In genomic region chr7:74327716-74328115, GRCm38 (mm10) we compare ENCODE assay signal across 20 mouse cellular contexts.
"Had no signal": no experiment of that assay in that cellular context is flagged by ENCODE, and none has a peak within 500 bp of the region (broad histone marks: within the 10 kb centered on the region; RNA-seq: fewer than 3 reads in every experiment).

No protein-coding gene starts in this region.

- H3K9me3 ChIP-seq: intestine, embryonic 15.5 days; limb, embryonic 12.5 days; limb, embryonic 15.5 days; megakaryocyte, embryonic 14.5 days; midbrain, embryonic 10.5 days; midbrain, embryonic 15.5 days; neural tube, embryonic 13.5 days had no signal

- ATAC-seq: intestine, embryonic 15.5 days; liver, postnatal 0 days; lung, postnatal 0 days; midbrain, embryonic 15.5 days had no signal

- H3K27me3 ChIP-seq: intestine, embryonic 15.5 days; limb, embryonic 12.5 days; limb, embryonic 15.5 days; megakaryocyte, embryonic 14.5 days; midbrain, embryonic 15.5 days had no signal

- H3K36me3 ChIP-seq: intestine, embryonic 15.5 days; limb, embryonic 12.5 days; limb, embryonic 15.5 days; midbrain, embryonic 10.5 days; midbrain, embryonic 15.5 days; neural tube, embryonic 13.5 days had no signal

- H3K4me3 ChIP-seq: intestine, embryonic 15.5 days; left cerebral cortex, adult 2 months; limb, embryonic 12.5 days; limb, embryonic 15.5 days; megakaryocyte, embryonic 14.5 days; midbrain, embryonic 10.5 days; midbrain, embryonic 15.5 days; myocyte; neural tube, embryonic 13.5 days had no signal

- H3K4me2 ChIP-seq: intestine, embryonic 15.5 days; limb, embryonic 12.5 days; limb, embryonic 15.5 days; liver, embryonic 11.5 days; lung, embryonic 14.5 days; midbrain, embryonic 15.5 days; neural tube, embryonic 13.5 days had no signal

- H3K9ac ChIP-seq: intestine, embryonic 15.5 days; limb, embryonic 12.5 days; limb, embryonic 15.5 days; liver, embryonic 14.5 days; liver, postnatal 0 days; lung, embryonic 14.5 days; midbrain, embryonic 15.5 days; neural tube, embryonic 13.5 days had no signal

- DNase-seq: kidney, adult 11 months; kidney, adult 8-10 months; kidney, postnatal 14 days; layer of hippocampus, postnatal 36 days; liver, postnatal 0 days; lung, embryonic 14.5 days; lung, postnatal 36 days; retina, postnatal 1 day had no signal

- H3K27ac ChIP-seq: intestine, embryonic 15.5 days; left cerebral cortex, adult 2 months; limb, embryonic 12.5 days; limb, embryonic 15.5 days; liver, embryonic 14.5 days; midbrain, embryonic 10.5 days; midbrain, embryonic 15.5 days; neural tube, embryonic 13.5 days had no signal
